Mouse (Mus musculus): ENCODE measurements at regions not wholly inside any gene's neighbourhood (a gene's known extent, or its start where the extent isn't known, plus 50 kb on each side); places are given as distances from the start of the nearest gene placed in this dataset.

DNA sequence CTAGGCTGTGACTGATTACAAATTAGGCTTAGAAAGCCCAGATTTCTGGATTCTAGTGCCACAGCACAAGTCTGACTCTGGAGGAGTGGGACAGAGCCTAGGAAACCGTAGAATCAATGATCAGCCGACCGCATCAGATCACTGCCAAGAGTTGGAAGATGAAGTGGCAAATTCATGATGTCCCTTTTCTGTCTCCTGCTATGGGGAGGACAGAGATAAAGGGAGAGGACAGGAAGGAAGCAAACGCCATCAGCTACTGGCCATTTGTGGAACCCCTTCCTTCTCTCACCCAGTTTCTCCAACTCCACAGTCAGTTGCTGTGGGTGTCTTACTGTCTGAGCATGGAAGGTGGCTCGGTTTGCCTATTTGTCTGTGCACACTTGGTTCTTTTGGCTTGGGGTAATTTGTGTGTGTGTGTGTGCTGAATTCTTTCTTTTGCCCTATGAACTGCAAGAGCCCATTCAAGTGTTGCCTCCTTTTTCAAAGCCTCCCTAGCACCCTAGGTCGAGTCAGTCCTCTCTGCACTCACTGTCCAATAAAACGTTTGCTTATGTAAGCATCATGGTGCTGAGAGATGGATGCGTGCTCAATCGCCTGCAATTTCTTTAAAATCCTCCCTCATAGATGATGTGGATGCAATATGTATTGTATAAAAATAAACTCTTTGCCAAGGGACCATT is 231.7 kb upstream of the Krr1 start:
- no peak overlapping the region for H3K9ac ChIP-seq (ENCODE audit: low read depth, low read length)
- WGBS = 47% methylated on average over 9 of the region's 9 CpGs
- no peaks in the 10 kb centered on the region for H3K9me3 ChIP-seq (ENCODE audit: control insufficient read depth, low read length)
- H3K36me3 ChIP-seq (ENCODE audit: control insufficient read depth, insufficient read depth, low read length) = no peaks in the 10 kb centered on the region
- no peak overlapping the region for H3K27ac ChIP-seq (ENCODE audit: low read depth, low read length)
- no peaks in the 10 kb centered on the region for H3K27me3 ChIP-seq (replicated peaks; ENCODE audit: control insufficient read depth, insufficient read depth, low read length)
- H3K4me3 ChIP-seq (ENCODE audit: low read length) = no peak overlapping the region
- H3K4me1 ChIP-seq (ENCODE audit: control insufficient read depth, insufficient read depth, low read depth, low read length) = peaks cover 3% of the 10 kb centered on the region
- ATAC-seq = no peak
- no peak overlapping the region for H3K4me2 ChIP-seq (ENCODE audit: low read length)

DNA sequence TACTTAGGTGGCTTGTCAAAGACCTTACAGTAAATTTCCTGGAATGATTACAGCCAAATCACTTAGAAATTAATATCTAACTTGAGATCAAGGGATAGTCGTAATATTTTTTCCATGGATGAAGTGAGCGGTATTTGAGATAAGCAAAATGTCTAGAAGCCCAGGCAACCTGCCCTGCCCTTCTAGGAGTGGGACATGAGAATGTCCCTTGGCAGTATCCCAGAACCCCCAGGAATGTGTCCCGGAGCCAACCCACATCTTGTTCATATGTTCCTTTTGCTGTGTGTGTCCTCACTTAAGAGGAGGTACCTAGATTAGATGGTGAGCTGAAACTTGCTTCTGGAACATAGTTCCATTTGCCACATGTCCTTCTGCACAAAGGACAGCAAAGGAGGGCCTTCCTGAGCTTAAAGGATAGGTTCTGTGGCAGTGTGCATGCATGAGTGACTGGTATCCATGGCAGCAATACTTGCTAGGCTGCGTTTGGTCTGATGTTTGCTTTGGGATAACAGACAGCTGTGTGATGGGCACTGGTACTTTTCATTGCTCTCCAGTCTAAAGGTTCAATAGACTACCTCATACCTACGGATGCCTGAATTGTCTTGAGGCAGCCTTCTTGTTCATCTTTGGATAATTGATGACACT is 231.0 kb upstream of the Krr1 start:
- no peak; the same call in 1 of the 2 replicates for ATAC-seq
- Histone ChIP-seq H3K9me3 (ENCODE audit: control insufficient read depth, low read length) (no peaks in the 10 kb centered on the region), H3K27ac (ENCODE audit: low read depth, low read length) (no peak overlapping the region), H3K4me2 (ENCODE audit: low read length) (no peak overlapping the region), H3K9ac (ENCODE audit: low read depth, low read length) (no peak overlapping the region), H3K27me3 (replicated peaks; ENCODE audit: control insufficient read depth, insufficient read depth, low read length) (no peaks in the 10 kb centered on the region), H3K36me3 (ENCODE audit: control insufficient read depth, insufficient read depth, low read length) (no peaks in the 10 kb centered on the region), H3K4me3 (ENCODE audit: low read length) (no peak overlapping the region), H3K4me1 (ENCODE audit: control insufficient read depth, insufficient read depth, low read depth, low read length) (peaks cover 3% of the 10 kb centered on the region)
- 59% methylated on average over 5 of the region's 5 CpGs for WGBS

DNA sequence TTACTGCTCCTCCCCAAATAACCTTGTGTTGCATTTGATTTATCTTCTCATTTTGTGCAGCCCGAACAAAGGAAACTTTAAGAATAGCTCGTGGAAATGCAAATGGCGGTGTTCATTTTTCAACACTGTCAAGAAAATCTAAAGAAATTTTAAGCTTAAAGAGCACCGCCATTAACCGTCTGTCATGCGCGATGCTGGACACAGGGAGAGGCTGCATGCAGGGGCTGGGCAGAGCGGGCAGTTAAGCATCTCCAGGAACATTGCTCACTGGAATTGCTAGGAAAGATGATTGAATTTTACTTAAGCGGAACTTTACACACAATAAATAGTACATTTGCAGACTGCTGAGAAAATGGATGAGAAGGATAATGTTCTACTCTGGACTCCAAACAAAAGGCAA is 229.2 kb upstream of the Krr1 start:
- Histone ChIP-seq H3K27ac (ENCODE audit: low read depth, low read length) (no peak overlapping the region), H3K9ac (ENCODE audit: low read depth, low read length) (no peak overlapping the region)
- no peak; the same call in 1 of the 2 replicates for ATAC-seq

DNA sequence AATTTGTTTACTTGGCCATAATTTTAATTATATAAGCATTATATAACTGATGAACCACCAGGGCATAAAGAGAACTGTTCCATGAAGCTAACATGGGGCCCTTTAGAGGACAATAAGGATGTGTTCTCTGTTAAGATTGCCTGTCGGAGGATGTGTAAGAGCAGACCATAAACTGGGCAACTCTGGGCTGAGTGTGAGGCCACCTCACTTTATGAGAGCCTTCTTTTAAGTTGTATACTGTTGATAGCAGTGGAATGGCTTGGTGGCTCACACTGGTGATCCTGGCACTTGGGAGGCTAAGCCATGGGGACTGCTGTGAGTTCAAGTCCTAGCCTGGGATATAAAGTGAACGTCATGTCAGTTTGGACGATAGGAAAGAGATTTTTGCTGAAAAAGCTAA is 227.3 kb upstream of the Krr1 start:
- no peak for ATAC-seq
- no peaks in the 10 kb centered on the region for H3K27me3 ChIP-seq (replicated peaks; ENCODE audit: control insufficient read depth, insufficient read depth, low read length)
- 91% methylated on average over 3 of the region's 3 CpGs for WGBS

More for the DNA sequence above, 229.2 kb upstream of the Krr1 start:
- H3K36me3 ChIP-seq (ENCODE audit: control insufficient read depth, insufficient read depth, low read length) = no peaks in the 10 kb centered on the region
- no peaks in the 10 kb centered on the region for H3K27me3 ChIP-seq (replicated peaks; ENCODE audit: control insufficient read depth, insufficient read depth, low read length)
- no peak overlapping the region for H3K4me3 ChIP-seq (ENCODE audit: low read length)
- H3K4me2 ChIP-seq (ENCODE audit: low read length) = no peak overlapping the region
- 41% methylated on average over 9 of the region's 9 CpGs for WGBS
- peaks cover 3% of the 10 kb centered on the region for H3K4me1 ChIP-seq (ENCODE audit: control insufficient read depth, insufficient read depth, low read depth, low read length)
- no peaks in the 10 kb centered on the region for H3K9me3 ChIP-seq (ENCODE audit: control insufficient read depth, low read length)

DNA sequence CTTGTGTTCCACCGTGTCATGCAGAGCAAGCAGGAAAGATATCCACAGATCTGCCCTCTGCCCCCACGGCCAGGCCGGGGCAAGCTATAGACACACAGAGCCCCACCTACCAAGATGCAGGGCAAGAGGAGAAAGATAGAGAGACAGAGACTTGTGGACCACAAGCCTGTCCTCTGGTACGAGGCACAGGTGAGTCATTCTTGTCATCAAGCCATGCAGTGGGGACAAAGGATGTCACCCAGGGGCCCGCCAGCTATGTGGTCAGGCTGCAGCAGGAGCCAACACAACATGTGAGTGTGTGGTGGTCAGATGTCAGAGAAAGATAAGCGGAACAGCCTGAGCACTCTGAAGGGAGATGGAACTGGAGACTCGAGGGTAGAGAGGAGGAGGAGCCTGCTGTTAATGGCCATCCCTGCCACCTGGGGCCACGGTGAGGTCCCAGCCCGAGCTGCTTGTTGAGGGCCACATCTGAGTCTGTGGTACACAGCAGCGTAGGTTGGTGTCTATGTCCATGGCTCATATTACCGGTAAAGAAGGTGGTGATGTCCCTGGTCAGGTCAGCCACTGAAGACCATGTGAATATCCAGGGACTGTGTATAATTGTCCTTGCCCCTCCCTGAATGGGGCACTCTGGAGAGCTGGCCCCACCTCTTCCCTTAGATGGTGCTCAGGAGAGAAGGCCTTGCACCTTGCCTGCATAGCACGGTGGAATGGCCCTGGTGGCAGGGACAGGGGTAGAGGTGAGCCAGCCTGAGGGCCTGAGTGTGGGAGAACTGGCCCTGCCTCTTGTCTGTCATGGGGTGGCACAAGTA is 226.2 kb upstream of the Krr1 start:
- Histone ChIP-seq H3K4me2 (ENCODE audit: low read length) (no peak overlapping the region), H3K27me3 (replicated peaks; ENCODE audit: control insufficient read depth, insufficient read depth, low read length) (no peaks in the 10 kb centered on the region), H3K9ac (ENCODE audit: low read depth, low read length) (no peak overlapping the region), H3K36me3 (ENCODE audit: control insufficient read depth, insufficient read depth, low read length) (no peaks in the 10 kb centered on the region), H3K4me3 (ENCODE audit: low read length) (no peak overlapping the region), H3K9me3 (ENCODE audit: control insufficient read depth, low read length) (no peaks in the 10 kb centered on the region), H3K27ac (ENCODE audit: low read depth, low read length) (no peak overlapping the region), H3K4me1 (ENCODE audit: control insufficient read depth, insufficient read depth, low read depth, low read length) (no peaks in the 10 kb centered on the region; the same call in 1 of the 2 replicates)
- 0 out of 2 replicates have a peak, but pooled peaks have one; percentile 28 for ATAC-seq
- WGBS = 84% methylated on average over 12 of the region's 12 CpGs

More for the DNA sequence above, 227.3 kb upstream of the Krr1 start:
- Histone ChIP-seq H3K4me1 (ENCODE audit: control insufficient read depth, insufficient read depth, low read depth, low read length) (no peaks in the 10 kb centered on the region; the same call in 1 of the 2 replicates), H3K4me3 (ENCODE audit: low read length) (no peak overlapping the region), H3K4me2 (ENCODE audit: low read length) (no peak overlapping the region), H3K27ac (ENCODE audit: low read depth, low read length) (no peak overlapping the region), H3K36me3 (ENCODE audit: control insufficient read depth, insufficient read depth, low read length) (no peaks in the 10 kb centered on the region), H3K9me3 (ENCODE audit: control insufficient read depth, low read length) (no peaks in the 10 kb centered on the region), H3K9ac (ENCODE audit: low read depth, low read length) (no peak overlapping the region)

DNA sequence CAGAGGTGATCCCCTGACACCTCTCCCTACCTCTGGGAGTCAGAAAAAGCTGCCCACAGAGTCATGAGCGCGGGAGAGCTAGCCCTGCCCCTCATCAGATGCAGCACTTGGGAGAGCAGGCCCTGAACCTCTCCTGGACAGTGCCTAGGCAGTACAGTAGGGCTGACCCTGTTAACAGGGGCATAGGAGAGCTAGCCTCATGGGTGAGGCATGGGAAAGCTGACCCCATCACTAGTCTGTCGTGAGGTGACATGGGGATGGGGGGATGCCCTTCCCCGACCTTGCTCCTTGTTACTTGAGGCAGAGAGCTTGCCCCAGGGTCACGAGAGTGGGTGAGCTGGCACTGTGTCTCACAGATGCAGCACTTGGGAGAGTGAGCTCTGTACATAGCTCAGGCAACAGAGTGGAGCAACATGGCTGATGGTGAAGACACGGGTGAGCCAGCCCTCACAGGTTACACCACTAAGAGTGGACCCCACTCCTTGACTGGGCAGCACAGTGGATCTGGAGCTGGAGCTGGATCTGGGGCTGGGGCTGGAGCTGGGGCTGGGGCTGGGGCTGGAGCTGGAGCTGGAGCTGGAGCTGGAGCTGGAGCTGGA is 225.5 kb upstream of the Krr1 start:
- no peak overlapping the region for H3K9ac ChIP-seq (ENCODE audit: low read depth, low read length)
- ATAC-seq = 0 out of 2 replicates have a peak, but pooled peaks have one; percentile 24
- H3K4me1 ChIP-seq (ENCODE audit: control insufficient read depth, insufficient read depth, low read depth, low read length) = no peaks in the 10 kb centered on the region
- H3K9me3 ChIP-seq (ENCODE audit: control insufficient read depth, low read length) = no peaks in the 10 kb centered on the region
- no peak overlapping the region for H3K27ac ChIP-seq (ENCODE audit: low read depth, low read length)
- no peak overlapping the region for H3K4me2 ChIP-seq (ENCODE audit: low read length)
- no peaks in the 10 kb centered on the region for H3K27me3 ChIP-seq (replicated peaks; ENCODE audit: control insufficient read depth, insufficient read depth, low read length)
- H3K36me3 ChIP-seq (ENCODE audit: control insufficient read depth, insufficient read depth, low read length) = no peaks in the 10 kb centered on the region
- WGBS = 86% methylated on average over 6 of the region's 6 CpGs
- no peak overlapping the region for H3K4me3 ChIP-seq (ENCODE audit: low read length)

DNA sequence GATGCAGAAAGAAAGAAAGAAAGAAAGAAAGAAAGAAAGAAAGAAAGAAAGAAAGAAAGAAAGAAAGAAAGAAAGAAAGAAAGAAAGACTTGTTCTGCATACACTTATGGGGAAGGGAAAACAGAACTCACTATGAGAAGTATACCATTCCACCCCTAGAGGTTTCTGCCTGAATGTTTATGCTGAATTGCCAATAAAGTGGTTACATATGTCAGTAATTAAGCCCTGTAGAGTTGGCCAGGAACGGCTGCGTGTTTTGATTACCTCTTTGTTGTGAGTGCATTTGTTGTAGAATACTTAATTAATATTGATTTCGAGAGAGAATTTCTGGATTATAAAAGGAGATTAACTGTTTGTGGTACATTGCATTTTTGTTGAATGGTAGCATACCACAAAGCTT is 224.0 kb upstream of the Krr1 start:
- ATAC-seq = no peak
- H3K4me1 ChIP-seq (ENCODE audit: control insufficient read depth, insufficient read depth, low read depth, low read length) = no peaks in the 10 kb centered on the region
- no peaks in the 10 kb centered on the region for H3K27me3 ChIP-seq (replicated peaks; ENCODE audit: control insufficient read depth, insufficient read depth, low read length)
- H3K4me3 ChIP-seq (ENCODE audit: low read length) = no peak overlapping the region
- H3K4me2 ChIP-seq (ENCODE audit: low read length) = no peak overlapping the region
- 32% methylated on average over 3 of the region's 3 CpGs for WGBS
- no peaks in the 10 kb centered on the region for H3K9me3 ChIP-seq (ENCODE audit: control insufficient read depth, low read length)
- no peak overlapping the region for H3K9ac ChIP-seq (ENCODE audit: low read depth, low read length)
- no peaks in the 10 kb centered on the region for H3K36me3 ChIP-seq (ENCODE audit: control insufficient read depth, insufficient read depth, low read length)
- H3K27ac ChIP-seq (ENCODE audit: low read depth, low read length) = no peak overlapping the region

DNA sequence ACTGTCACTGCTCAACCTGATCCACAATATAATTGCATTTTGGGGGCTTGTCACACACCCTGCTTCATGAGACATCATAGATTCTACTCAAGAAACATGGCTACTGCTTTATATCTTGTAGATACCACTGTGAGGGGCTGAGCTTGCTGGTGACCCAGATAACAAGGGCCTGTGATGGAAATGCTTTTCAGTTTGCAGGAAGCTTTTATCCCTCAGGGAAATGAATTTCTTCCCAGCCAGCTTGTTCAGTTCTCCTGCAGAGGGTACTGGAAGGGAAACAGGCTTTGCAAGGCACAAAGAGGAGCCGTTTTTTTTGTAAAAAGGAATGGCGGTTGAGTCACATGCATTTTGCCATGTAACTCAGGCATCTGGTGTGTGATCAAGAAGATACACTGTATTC is 218.8 kb upstream of the Krr1 start:
- ATAC-seq = no peak
- H3K4me3 ChIP-seq (ENCODE audit: low read length) = no peak overlapping the region
- no peaks in the 10 kb centered on the region for H3K36me3 ChIP-seq (ENCODE audit: control insufficient read depth, insufficient read depth, low read length)
- H3K4me1 ChIP-seq (ENCODE audit: control insufficient read depth, insufficient read depth, low read depth, low read length) = no peaks in the 10 kb centered on the region
- H3K4me2 ChIP-seq (ENCODE audit: low read length) = no peak overlapping the region
- no peak overlapping the region for H3K9ac ChIP-seq (ENCODE audit: low read depth, low read length)
- H3K27ac ChIP-seq (ENCODE audit: low read depth, low read length) = no peak overlapping the region
- WGBS = 85% methylated on average over 2 of the region's 2 CpGs
- no peaks in the 10 kb centered on the region for H3K9me3 ChIP-seq (ENCODE audit: control insufficient read depth, low read length)
- no peaks in the 10 kb centered on the region for H3K27me3 ChIP-seq (replicated peaks; ENCODE audit: control insufficient read depth, insufficient read depth, low read length)

DNA sequence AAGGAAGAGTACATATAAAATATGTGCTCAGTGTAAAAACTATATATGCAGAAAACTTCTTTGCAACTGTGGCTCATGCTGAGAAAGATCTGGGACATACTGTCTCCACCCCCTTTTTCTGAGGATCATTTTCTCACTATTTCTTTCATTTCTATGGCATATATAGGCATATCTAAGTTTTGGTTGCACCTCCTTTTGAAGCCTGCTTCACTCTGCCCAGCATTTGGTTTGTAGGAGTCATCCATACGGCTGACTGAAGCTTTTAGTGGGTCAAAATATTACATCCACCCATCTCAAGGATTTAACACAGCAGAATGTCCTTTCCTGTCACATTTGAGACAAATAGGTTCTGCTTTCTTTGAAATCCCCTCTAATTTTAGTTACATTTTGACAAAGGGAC is 216.5 kb upstream of the Krr1 start:
- H3K36me3 ChIP-seq (ENCODE audit: control insufficient read depth, insufficient read depth, low read length) = no peaks in the 10 kb centered on the region
- WGBS = 87% methylated on average over 1 of the region's 1 CpGs
- no peak overlapping the region for H3K4me2 ChIP-seq (ENCODE audit: low read length)
- no peaks in the 10 kb centered on the region for H3K4me1 ChIP-seq (ENCODE audit: control insufficient read depth, insufficient read depth, low read depth, low read length)
- no peak overlapping the region for H3K9ac ChIP-seq (ENCODE audit: low read depth, low read length)
- H3K27ac ChIP-seq (ENCODE audit: low read depth, low read length) = no peak overlapping the region
- no peak for ATAC-seq
- no peaks in the 10 kb centered on the region for H3K27me3 ChIP-seq (replicated peaks; ENCODE audit: control insufficient read depth, insufficient read depth, low read length)
- no peak overlapping the region for H3K4me3 ChIP-seq (ENCODE audit: low read length)
- H3K9me3 ChIP-seq (ENCODE audit: control insufficient read depth, low read length) = no peaks in the 10 kb centered on the region

Measured in hindbrain, embryonic 16.5 days (tissue).